Mouse (Mus musculus) NIH3T3 (cell line): Measurements from ENCODE around the gene Dpf3.
A peak's percentile ranks its signal among the peaks of the same experiment; 100 is the strongest.

Experiments used
- DNase-seq: peaks from one replicate; pipeline ENCODE4 v3.0.0-alpha.2; 2012; ENCODE audit warnings: low read depth

Gene Dpf3

GRCm38 (mm10) chr12:83487476-83487991 is at the start of gene Dpf3:
Dpf3 (minus strand) TSS chr12:83487716.
- peak; percentile 95 for DNase-seq

DNA sequence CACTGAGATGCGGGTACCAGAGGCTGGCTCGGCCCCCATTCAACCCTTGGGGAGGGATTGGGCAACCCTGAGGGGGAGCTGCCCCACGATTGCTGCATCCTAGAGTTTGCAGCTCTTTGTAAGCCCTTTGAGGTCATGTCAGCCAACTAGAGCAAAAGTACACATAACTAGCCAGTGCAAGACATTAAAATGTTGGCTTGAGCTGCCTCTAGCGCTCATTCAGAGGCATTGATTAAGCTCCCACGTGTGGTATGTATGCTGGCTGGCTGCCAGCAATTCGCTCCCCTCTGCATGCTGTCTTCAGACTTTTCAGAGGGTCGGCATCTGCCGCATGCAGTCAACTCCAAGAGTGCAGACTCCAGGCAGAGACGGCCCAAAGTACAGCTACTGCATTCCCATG is 48.5 kb upstream of the Dpf3 start:
- DNase-seq: no peak

GRCm38 (mm10) chr12:83535428-83535827 is 47.9 kb upstream of the Dpf3 start:
- no peak for DNase-seq

DNA sequence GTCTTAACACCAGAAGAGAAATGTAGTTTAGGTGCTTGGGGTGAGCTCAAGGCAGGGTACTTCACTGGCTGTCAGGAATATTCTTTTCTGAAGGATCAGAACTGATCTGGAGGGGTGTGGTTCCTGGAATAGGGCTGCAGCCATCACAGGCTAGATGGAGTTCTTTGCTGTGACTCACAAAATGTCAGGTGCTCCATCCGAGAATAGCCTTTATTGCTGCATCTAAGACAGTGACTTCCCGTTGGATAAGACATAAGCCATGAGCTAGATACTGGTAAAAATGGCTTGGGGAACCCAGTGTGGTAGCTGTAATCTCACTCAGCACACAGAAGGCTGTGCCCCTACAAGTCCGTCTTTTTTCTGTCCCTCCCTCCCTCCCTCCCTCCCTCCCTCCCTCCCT is 46.7 kb upstream of the Dpf3 start:
- no peak for DNase-seq

- no peak for DNase-seq
Measured at GRCm38 (mm10) chr12:83532966-83533365, 45.5 kb upstream of the Dpf3 start.

DNA sequence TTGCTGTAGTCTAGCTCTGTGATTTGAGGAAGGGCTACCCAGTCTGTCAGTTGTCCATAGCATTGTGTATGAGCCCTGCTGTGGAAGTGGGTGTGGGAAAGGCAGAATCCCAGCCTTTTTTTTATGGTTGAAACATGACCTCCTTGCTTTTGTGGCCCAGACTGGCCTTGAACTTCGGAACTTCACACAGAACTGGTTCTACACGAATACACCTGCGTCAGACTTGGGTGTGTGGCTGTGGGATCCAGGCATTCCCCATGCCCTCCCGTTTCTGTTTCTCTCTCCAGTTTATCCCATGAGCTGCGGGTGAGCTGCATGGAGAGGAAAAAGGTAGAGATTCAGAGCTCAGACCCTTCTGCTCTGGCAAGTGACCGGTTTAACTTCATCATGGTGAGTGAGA is 44.5 kb upstream of the Dpf3 start:
- DNase-seq: no peak

DNA sequence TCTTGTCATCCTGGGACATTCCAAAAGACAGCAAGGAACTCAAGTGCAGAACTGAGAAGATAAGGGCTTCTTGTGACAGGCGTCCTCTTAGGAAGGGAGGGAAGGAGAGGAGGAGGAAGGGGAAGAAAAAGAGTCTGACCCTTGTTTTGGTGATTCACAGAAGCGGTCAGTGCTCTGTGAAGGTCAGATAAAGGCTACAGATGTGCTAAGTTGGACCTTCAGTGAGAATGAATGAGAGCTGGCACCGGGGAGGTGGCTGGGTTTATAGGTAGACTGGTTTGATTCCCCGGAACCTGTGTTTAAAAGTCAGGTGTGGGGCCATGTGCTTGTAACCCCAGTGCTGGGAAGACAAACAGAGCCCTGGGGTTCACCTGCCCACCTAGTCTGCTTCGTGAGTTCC is 41.1 kb upstream of the Dpf3 start:
- DNase-seq: no peak

DNA sequence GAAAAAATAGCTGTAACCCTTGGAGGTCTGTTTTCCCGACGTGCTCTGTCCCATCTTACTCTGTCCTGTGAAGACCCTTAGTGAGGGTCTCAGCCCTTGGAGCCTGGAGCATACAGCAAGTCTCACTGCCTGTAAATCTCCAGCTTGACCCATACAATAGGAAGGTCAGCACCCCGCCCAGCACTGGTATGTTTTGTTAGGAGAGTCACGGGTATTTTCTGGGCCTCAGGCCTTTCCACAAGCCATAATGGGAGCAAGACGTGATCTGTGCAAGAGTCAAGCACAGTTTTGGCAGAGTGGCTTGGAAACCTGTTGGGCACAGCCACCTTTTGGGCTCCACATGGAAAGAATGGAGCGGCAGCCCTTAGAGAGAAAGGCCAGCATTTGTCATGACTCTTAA is 40.3 kb upstream of the Dpf3 start:
- DNase-seq: peak; percentile 61

- no peak for DNase-seq
Measured at GRCm38 (mm10) chr12:83525822-83526544, 38.5 kb upstream of the Dpf3 start.

- DNase-seq: no peak
Measured at GRCm38 (mm10) chr12:83524329-83524728, 36.8 kb upstream of the Dpf3 start.

DNA sequence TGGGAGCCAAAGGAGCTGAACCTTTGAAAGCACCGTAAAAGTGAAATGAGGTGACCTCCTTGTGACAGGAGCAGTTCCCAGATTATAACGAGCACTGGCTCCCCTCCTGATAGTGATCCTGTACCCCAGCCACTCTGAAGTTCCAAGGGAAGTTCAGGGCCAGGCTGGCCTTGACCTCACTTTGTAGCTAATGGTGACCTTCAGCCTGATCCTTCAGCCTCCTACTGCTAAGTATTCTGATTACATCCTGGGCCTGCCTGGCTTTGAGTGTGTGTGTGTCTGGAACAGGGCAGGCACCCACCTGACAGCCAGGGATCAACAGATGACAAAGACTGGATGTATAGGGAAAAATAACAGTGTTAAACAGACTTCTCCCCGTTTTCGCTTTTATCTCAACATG is 36.4 kb upstream of the Dpf3 start:
- no peak for DNase-seq

DNA sequence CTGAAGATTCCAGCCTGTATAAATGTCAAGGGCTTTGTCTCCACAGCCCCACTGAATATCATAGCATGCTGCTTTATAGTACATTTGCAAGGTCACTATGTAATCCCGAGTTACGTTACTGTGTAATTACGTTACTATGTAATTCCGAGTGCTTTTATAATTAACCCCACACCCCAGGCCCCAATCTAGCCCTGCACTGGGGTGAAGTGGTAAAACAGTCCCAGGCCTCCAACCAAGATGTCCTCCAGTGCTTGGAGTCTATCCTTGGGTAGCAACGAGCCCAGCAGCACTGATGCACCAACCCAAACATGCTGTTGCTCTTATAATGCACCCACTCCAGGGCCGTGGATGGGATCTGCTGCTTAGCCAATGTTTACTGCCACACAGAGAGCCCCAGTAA is 35.5 kb upstream of the Dpf3 start:
- DNase-seq: no peak

GRCm38 (mm10) chr12:83521083-83521482 is 33.6 kb upstream of the Dpf3 start:
- DNase-seq: no peak

GRCm38 (mm10) chr12:83520311-83520890 is 32.9 kb upstream of the Dpf3 start, which contains the start of gene Dcaf4:
Dcaf4 (plus strand) TSS chr12:83520466.
- DNase-seq: peak; percentile 98

- DNase-seq: no peak
Measured at GRCm38 (mm10) chr12:83517580-83517979, 30.1 kb upstream of the Dpf3 start.

- no peak for DNase-seq
Measured at GRCm38 (mm10) chr12:83514216-83514615, 26.7 kb upstream of the Dpf3 start.

GRCm38 (mm10) chr12:83513185-83513584 is 25.7 kb upstream of the Dpf3 start:
- peak; percentile 64 for DNase-seq

GRCm38 (mm10) chr12:83512783-83513182 is 25.3 kb upstream of the Dpf3 start:
- DNase-seq: no peak

GRCm38 (mm10) chr12:83510586-83510985 is 23.1 kb upstream of the Dpf3 start:
- no peak for DNase-seq

DNA sequence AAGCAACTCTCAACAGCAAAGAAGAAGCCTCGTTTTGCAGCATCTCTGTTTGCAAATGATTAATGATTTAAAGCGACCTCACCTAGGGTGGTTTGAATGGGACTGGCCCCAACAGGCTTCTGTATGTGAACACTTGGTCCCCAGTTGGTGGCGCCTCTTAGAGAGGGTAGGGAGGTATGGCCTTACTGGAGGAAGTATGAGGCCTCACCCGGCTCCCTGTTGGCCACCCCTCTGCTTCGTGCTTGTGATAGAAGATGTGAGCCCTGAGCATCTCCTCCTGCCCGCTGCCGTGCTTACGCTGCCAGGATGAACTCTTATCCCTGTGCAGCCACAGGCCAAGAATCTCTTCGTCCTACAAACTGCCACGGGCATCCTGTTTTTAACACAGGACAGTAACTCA is 19.0 kb upstream of the Dpf3 start:
- no peak for DNase-seq

DNA sequence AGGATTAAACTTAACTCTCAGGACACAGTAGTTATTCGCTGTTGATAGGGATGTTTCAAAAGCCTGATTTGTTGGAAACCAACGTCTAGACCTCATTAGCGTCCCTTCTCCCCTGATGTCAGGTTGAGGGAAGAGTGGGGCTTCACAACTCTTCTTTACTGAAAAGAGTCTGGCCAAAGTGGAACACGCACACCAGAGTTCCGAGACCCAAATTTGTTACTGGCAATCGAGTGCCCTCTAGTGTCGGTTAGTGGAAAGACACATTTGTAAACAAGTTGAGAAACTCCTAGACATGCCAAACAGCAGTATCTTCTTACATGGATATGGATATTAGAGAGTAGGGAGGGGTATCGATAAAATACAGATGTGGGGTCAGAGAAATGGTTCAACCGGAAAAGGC is 14.7 kb upstream of the Dpf3 start:
- peak; percentile 89 for DNase-seq

- no peak for DNase-seq
Measured at GRCm38 (mm10) chr12:83499256-83499655, 11.7 kb upstream of the Dpf3 start.

DNA sequence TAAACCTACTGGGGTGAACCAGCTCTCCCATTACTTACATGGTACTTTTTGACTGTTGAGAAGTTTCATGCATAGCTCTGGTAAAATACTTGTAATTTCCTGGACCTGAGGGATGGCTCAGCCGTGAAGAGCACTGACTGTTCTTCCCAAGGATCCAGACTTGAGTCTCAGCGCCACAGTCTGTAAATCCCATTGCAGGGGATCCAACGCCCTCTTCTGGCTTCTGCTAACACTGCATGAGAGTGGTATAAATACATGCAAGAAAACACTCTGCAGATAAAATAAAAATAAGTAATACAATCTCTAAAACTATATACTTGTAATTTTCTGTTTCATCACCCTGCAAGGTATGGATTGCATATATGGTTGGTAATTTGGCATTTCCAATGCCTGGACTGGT is 10.4 kb upstream of the Dpf3 start:
- DNase-seq: no peak

DNA sequence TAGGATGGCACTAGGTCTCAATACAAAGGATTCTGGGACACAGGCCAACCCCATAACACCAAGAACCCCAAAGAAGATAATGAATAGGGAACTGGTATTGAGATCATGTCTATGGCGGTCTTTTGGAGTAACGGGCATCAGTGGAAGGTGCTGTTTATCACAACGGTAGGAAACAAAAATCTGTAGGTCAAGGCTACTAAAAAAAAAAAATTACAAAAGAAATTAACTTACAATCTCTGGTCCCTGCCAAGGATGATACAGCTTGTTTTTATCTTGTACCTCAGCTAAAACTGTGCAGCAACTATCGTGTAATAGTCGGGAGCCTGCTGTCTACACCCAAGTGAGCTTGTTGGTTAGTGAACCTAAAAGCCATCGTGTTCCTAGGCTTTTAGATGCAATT is 9.2 kb upstream of the Dpf3 start:
- no peak for DNase-seq
